Mouse (Mus musculus): ENCODE measurements around the gene Gp1bb.

DNA sequence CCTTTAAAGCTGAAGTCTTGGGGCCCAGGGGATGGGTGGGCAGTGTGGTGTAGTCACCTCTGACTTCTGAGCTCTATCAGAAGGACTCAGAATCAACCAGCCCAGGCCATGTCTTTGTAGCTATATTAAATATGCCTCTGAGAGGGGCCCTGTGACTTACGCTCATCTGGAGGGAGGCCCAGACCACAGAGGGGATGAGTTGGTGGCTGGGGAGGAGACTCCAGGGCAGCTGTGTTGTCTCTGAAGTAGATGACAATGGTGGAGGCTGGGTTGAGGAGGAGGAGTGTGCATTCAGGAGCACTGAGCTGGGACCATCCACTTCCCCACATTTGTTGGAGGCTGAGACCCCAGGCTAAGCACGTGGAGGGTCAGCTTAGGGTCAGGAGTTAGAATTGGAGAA lies 3.9 kb downstream of the Gp1bb start:
- TF ChIP-seq CEBPB (IDR thresholded peaks at IDR 0.05; ENCODE audit: low read depth) (no peak), MAX (IDR thresholded peaks at IDR 0.05) (no peak), USF1 (IDR thresholded peaks at IDR 0.05; ENCODE audit: low read depth) (no peak), CTCF (IDR thresholded peaks at IDR 0.05; ENCODE audit: control insufficient read depth, insufficient read depth, insufficient read length) (no peak), MYOG (IDR thresholded peaks at IDR 0.05; ENCODE audit: control insufficient read depth, extremely low read depth, insufficient read length) (no peak), MYOD1 (IDR thresholded peaks at IDR 0.05; ENCODE audit: control insufficient read depth, insufficient read length, low read depth) (no peak), FOSL1 (IDR thresholded peaks at IDR 0.05; ENCODE audit: insufficient read depth, low read length, poor library complexity, severe bottlenecking) (no peak)

Measured in C2C12 (cell line).